Mouse (Mus musculus): ENCODE measurements around the gene Enpep. TPM values are rescaled to one million over a fixed set of nuclear protein-coding genes. Genes with fewer than 3 reads are reported as not detected.

Gene Enpep
- total RNA-seq, 1 experiment: 0.54 TPM

DNA sequence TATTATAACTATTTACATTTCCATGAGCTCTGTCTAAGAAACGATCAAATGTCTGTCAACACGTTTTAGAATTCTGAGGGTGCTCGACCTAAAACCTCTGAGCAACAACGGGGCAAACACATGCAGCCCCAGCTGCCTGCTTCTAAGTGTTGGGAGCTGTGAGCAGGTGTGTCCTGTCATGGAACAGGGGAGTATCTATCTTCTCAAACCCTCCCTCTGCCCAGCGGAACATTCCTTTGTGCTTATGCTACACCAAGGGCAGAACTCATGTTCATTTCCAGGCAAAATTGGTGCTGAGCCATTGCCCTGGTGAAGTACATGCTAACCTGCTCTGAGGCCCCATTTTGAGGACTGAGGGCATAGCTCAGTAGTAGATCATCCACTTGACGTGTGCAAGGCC, 10.9 kb downstream of the Enpep start:
- Histone ChIP-seq H3K36me3 (ENCODE audit: control insufficient read depth, insufficient read depth, low read length, poor library complexity, severe bottlenecking) (no peaks in the 10 kb centered on the region), H3K4me3 (ENCODE audit: insufficient read depth in 1 of 2, low read depth in 1 of 2, low read length in 2 of 2, poor library complexity in 1 of 2, severe bottlenecking in 1 of 2) (no peak overlapping the region), H3K27ac (ENCODE audit: insufficient read depth, low read depth, low read length, poor library complexity, severe bottlenecking) (no peak overlapping the region), H3K9me3 (ENCODE audit: control insufficient read depth, insufficient read depth, low read depth, low read length) (no peaks in the 10 kb centered on the region), H3K9ac (ENCODE audit: insufficient read depth, low read depth, low read length, poor library complexity, severe bottlenecking) (no peak overlapping the region), H3K4me1 (ENCODE audit: control insufficient read depth in 2 of 2, insufficient read depth in 2 of 2, low read length in 2 of 2, poor library complexity in 1 of 2) (no peaks in the 10 kb centered on the region)
- DNase-seq (ENCODE audit: low read depth, low spot score): no peak
- in situ Hi-C loops (cut with MboI; ENCODE audit: low sequenced_read_pairs in 2 of 2, unreplicated experiment in 2 of 2): no loop called here
- TF ChIP-seq ZC3H11A (IDR thresholded peaks at IDR 0.05; ENCODE audit: borderline replicate concordance, low read depth, low read length): no peak
- no peak for TF ChIP-seq HCFC1 (IDR thresholded peaks at IDR 0.05; ENCODE audit: borderline replicate concordance, insufficient read depth, low read length)
- TF ChIP-seq CHD2 (IDR thresholded peaks at IDR 0.05; ENCODE audit: low read depth, low read length): no peak
- no peak for TF ChIP-seq ZNF384 (IDR thresholded peaks at IDR 0.05; ENCODE audit: low read depth, low read length)
- TF ChIP-seq MAFK (IDR thresholded peaks at IDR 0.05; ENCODE audit: insufficient read depth, low read depth, low read length): no peak

DNA sequence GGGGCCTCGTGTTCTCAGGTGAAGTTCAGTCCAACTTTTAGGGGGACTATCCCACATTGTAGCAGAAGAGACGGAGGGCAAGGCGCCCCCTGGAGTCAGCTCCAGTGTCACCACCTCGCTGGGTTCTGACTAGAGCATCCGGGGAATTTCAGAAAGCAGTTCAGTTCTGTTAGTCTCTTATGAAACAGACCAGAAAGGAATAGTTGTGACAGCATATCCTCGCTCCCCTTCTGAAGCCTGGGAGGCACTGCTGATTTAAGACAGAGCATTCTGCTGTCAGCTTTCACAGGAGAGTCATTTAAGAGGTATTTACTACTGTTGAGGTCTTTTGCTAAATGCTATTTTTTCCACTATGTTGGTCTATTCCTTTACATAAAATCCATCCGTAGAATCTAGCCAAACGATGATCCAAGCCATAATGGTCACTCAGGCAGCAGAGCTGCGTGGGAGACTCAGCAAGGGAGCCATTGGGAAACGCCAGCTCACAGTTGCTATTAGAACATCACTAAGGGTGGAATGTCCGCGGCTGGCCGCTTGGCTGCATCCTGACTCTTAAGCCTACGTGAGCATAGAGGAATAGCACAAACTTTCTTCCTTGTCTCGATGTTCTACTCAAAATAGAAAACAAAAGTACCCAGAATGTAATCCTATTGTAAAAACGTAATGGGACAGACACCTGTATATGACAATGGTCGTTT, 15.3 kb downstream of the Enpep start:
- Histone ChIP-seq H3K27ac (ENCODE audit: insufficient read depth, low read depth, low read length, poor library complexity, severe bottlenecking) (no peak overlapping the region), H3K4me3 (ENCODE audit: insufficient read depth in 1 of 2, low read depth in 1 of 2, low read length in 2 of 2, poor library complexity in 1 of 2, severe bottlenecking in 1 of 2) (no peak overlapping the region), H3K36me3 (ENCODE audit: control insufficient read depth, insufficient read depth, low read length, poor library complexity, severe bottlenecking) (no peaks in the 10 kb centered on the region), H3K4me1 (ENCODE audit: control insufficient read depth in 2 of 2, insufficient read depth in 2 of 2, low read length in 2 of 2, poor library complexity in 1 of 2) (no peaks in the 10 kb centered on the region), H3K9ac (ENCODE audit: insufficient read depth, low read depth, low read length, poor library complexity, severe bottlenecking) (no peak overlapping the region), H3K9me3 (ENCODE audit: control insufficient read depth, insufficient read depth, low read depth, low read length) (no peaks in the 10 kb centered on the region)
- no peak for DNase-seq (ENCODE audit: low read depth, low spot score)
- no peak for TF ChIP-seq HCFC1 (IDR thresholded peaks at IDR 0.05; ENCODE audit: borderline replicate concordance, insufficient read depth, low read length)
- no peak for TF ChIP-seq MAFK (IDR thresholded peaks at IDR 0.05; ENCODE audit: insufficient read depth, low read depth, low read length)
- no peak for TF ChIP-seq ZC3H11A (IDR thresholded peaks at IDR 0.05; ENCODE audit: borderline replicate concordance, low read depth, low read length)
- TF ChIP-seq CHD2 (IDR thresholded peaks at IDR 0.05; ENCODE audit: low read depth, low read length): no peak
- no peak for TF ChIP-seq ZNF384 (IDR thresholded peaks at IDR 0.05; ENCODE audit: low read depth, low read length)
- in situ Hi-C loops (cut with MboI; ENCODE audit: low sequenced_read_pairs in 2 of 2, unreplicated experiment in 2 of 2): no loop called here

- Histone ChIP-seq H3K4me3 (ENCODE audit: insufficient read depth in 1 of 2, low read depth in 1 of 2, low read length in 2 of 2, poor library complexity in 1 of 2, severe bottlenecking in 1 of 2) (no peak overlapping the region), H3K4me1 (ENCODE audit: control insufficient read depth in 2 of 2, insufficient read depth in 2 of 2, low read length in 2 of 2, poor library complexity in 1 of 2) (no peaks in the 10 kb centered on the region), H3K9ac (ENCODE audit: insufficient read depth, low read depth, low read length, poor library complexity, severe bottlenecking) (no peak overlapping the region), H3K27ac (ENCODE audit: insufficient read depth, low read depth, low read length, poor library complexity, severe bottlenecking) (no peak overlapping the region), H3K9me3 (ENCODE audit: control insufficient read depth, insufficient read depth, low read depth, low read length) (no peaks in the 10 kb centered on the region), H3K36me3 (ENCODE audit: control insufficient read depth, insufficient read depth, low read length, poor library complexity, severe bottlenecking) (no peaks in the 10 kb centered on the region)
- no peak for TF ChIP-seq ZNF384 (IDR thresholded peaks at IDR 0.05; ENCODE audit: low read depth, low read length)
- TF ChIP-seq HCFC1 (IDR thresholded peaks at IDR 0.05; ENCODE audit: borderline replicate concordance, insufficient read depth, low read length): no peak
- no peak for TF ChIP-seq ZC3H11A (IDR thresholded peaks at IDR 0.05; ENCODE audit: borderline replicate concordance, low read depth, low read length)
- no peak for TF ChIP-seq CHD2 (IDR thresholded peaks at IDR 0.05; ENCODE audit: low read depth, low read length)
- DNase-seq (ENCODE audit: low read depth, low spot score): no peak
- in situ Hi-C loops (cut with MboI; ENCODE audit: low sequenced_read_pairs in 2 of 2, unreplicated experiment in 2 of 2): no loop called here
These were observed 18.7 kb downstream of the Enpep start for GRCm38 (mm10) chr3:129313671-129314415.

- Histone ChIP-seq H3K36me3 (ENCODE audit: control insufficient read depth, insufficient read depth, low read length, poor library complexity, severe bottlenecking) (no peaks in the 10 kb centered on the region), H3K4me1 (ENCODE audit: control insufficient read depth in 2 of 2, insufficient read depth in 2 of 2, low read length in 2 of 2, poor library complexity in 1 of 2) (no peaks in the 10 kb centered on the region; a peak in 1 of 4 replicates), H3K27ac (ENCODE audit: insufficient read depth, low read depth, low read length, poor library complexity, severe bottlenecking) (no peak overlapping the region), H3K9me3 (ENCODE audit: control insufficient read depth, insufficient read depth, low read depth, low read length) (no peaks in the 10 kb centered on the region), H3K4me3 (ENCODE audit: insufficient read depth in 1 of 2, low read depth in 1 of 2, low read length in 2 of 2, poor library complexity in 1 of 2, severe bottlenecking in 1 of 2) (no peak overlapping the region), H3K9ac (ENCODE audit: insufficient read depth, low read depth, low read length, poor library complexity, severe bottlenecking) (no peak overlapping the region)
- in situ Hi-C loops (cut with MboI; ENCODE audit: low sequenced_read_pairs in 2 of 2, unreplicated experiment in 2 of 2): no loop called here
- TF ChIP-seq HCFC1 (IDR thresholded peaks at IDR 0.05; ENCODE audit: borderline replicate concordance, insufficient read depth, low read length) (no peak), CHD2 (IDR thresholded peaks at IDR 0.05; ENCODE audit: low read depth, low read length) (no peak), ZNF384 (IDR thresholded peaks at IDR 0.05; ENCODE audit: low read depth, low read length) (no peak), ZC3H11A (IDR thresholded peaks at IDR 0.05; ENCODE audit: borderline replicate concordance, low read depth, low read length) (no peak)
- DNase-seq (ENCODE audit: low read depth, low spot score): no peak
These were observed 19.3 kb downstream of the Enpep start for GRCm38 (mm10) chr3:129313221-129313620.
